Mouse (Mus musculus) kidney, postnatal 0 days (tissue): ENCODE data around the gene Rgs3. TPM values are rescaled to one million over a fixed set of nuclear protein-coding genes. Genes with fewer than 3 reads are reported as not detected.
A peak's percentile ranks its signal among the peaks of the same experiment; 100 is the strongest.

ENCODE experiments used
- ATAC-seq: fragments of 200-750 bp; cut with Nextera tagmentation; replicated peaks from 2 replicates; pipeline ENCODE4 v1.8.0; 2017; ENCODE audit warnings: low read depth, moderate number of reproducible peaks, moderate TSS enrichment, moderate library complexity; ENCODE audit not compliant: low FRiP score
- DNase-seq: peaks from one replicate; pipeline ENCODE4 v3.0.0-alpha.2; 2016; ENCODE audit warnings: low spot score
- H3K27ac ChIP-seq: fragments of 300-500 bp; sonication (generic); 2 replicates; pipeline ENCODE4 v1.5.1; 2014; ENCODE audit warnings: mild to moderate bottlenecking
- H3K27me3 ChIP-seq: fragments of 300-500 bp; sonication (generic); 2 replicates; pipeline ENCODE4 v1.6.1; 2014; ENCODE audit warnings: low read length, mixed read lengths; ENCODE audit not compliant: insufficient read depth
- H3K36me3 ChIP-seq: fragments of 300-500 bp; sonication (generic); 2 replicates; pipeline ENCODE4 v1.6.1; 2014; ENCODE audit warnings: low read length, mixed read lengths; ENCODE audit not compliant: insufficient read depth
- H3K4me1 ChIP-seq: fragments of 300-500 bp; sonication (generic); replicated peaks from 2 replicates; pipeline ENCODE4 v1.6.1; 2014; ENCODE audit warnings: antibody characterized with exemption, low read length, mixed read lengths; ENCODE audit not compliant: insufficient read depth
- H3K4me2 ChIP-seq: fragments of 300-500 bp; sonication (generic); 2 replicates; pipeline ENCODE4 v1.6.1; 2014; ENCODE audit warnings: mild to moderate bottlenecking, low read length, moderate library complexity, mixed read lengths
- H3K4me3 ChIP-seq: fragments of 300-500 bp; sonication (generic); replicated peaks from 2 replicates; pipeline ENCODE4 v1.5.1; 2014; ENCODE audit warnings: low read depth, low read length
- H3K9ac ChIP-seq: fragments of 300-500 bp; sonication (generic); 2 replicates; pipeline ENCODE4 v1.6.1; 2014; ENCODE audit warnings: low read depth, low read length
- H3K9me3 ChIP-seq: fragments of 300-500 bp; sonication (generic); replicated peaks from 2 replicates; pipeline ENCODE4 v1.6.1; 2016; ENCODE audit warnings: low read length, inconsistent platforms, mixed read lengths
- CTCF ChIP-seq: IDR thresholded peaks from 2 replicates; pipeline ENCODE4 v1.5.1; 2016; ENCODE audit warnings: antibody characterized with exemption, low read depth, mild to moderate bottlenecking, moderate library complexity
- WGBS: fragments of 180-500 bp; shearing (Covaris S2); extraction: QIAGEN DNeasy Blood & Tissue Kit; methylation state at CpG from one replicate; pipeline ENCODE4 v1.1.7; 2014; 5-methylcytosine and 5-hydroxymethylcytosine counted together
- polyA plus RNA-seq: library from polyadenylated mRNA; unstranded; fragments of >200 nt; fragmentation: Nextera tagmentation; extraction: Ambion mirVana; gene quantifications from 2 replicates; pipeline ENCODE4 v1.2.1, GENCODE M21; 2015

The Rgs3 gene
- polyA plus RNA-seq, 1 experiment from 2014 or later: 41.4 TPM

DNA sequence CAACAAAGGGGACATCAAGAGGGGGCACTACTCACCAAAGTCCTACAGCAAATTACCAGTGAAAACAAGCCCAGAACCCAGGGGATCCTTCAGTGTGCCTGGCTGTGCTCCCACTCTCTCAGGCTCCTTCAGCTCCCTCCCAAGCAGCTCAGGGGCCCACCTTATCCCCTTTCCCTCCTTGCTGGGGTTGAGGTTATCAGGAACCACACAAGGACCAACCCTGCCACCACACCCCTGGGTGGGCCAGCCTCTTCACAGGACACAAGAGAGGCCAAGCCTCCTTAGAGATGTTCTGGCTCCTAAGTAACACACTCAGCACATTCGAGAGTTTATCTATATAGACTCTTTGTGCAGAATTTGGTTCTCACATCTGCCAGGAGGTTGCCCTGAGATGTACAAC lies 43.1 kb upstream of the Rgs3 start:
- no peak overlapping the region for H3K4me3 ChIP-seq
- H3K9ac ChIP-seq: no peak overlapping the region
- H3K36me3 ChIP-seq: peaks cover 14% of the 10 kb centered on the region
- peak overlapping the region; percentile 81 for H3K27ac ChIP-seq
- no peak for TF ChIP-seq CTCF
- ATAC-seq (no peak), DNase-seq (no peak)
- WGBS: 85% methylated on average over 1 of the region's 1 CpGs
- H3K4me1 ChIP-seq: peaks cover 38% of the 10 kb centered on the region
- no peak overlapping the region for H3K4me2 ChIP-seq
- no peaks in the 10 kb centered on the region for H3K9me3 ChIP-seq
- H3K27me3 ChIP-seq: no peaks in the 10 kb centered on the region

DNA sequence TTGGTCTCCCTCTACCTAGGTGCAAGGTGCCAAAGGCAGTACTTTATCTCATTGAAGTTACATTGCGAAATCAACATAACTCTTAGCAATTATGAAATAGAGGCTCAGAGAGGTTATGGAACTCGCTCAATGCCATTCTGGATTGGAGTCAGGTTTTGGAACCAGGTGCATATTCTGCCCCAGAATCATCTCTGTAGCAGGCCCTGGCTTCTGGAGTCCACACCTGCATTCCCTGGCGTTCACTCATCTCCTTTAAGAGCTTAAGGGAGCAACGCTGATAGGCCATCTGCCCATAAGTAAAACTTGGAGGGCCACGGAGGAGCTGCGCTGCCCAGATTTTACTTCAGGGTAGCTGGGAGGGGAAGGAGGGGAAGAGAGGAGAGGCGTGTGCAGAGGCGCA lies 42.6 kb upstream of the Rgs3 start:
- no peak for ATAC-seq
- no peak for DNase-seq
- H3K4me2 ChIP-seq: no peak overlapping the region
- 86% methylated on average over 8 of the region's 8 CpGs for WGBS
- no peak overlapping the region for H3K9ac ChIP-seq
- no peak overlapping the region for H3K4me3 ChIP-seq
- no peak for TF ChIP-seq CTCF
- H3K36me3 ChIP-seq: peaks cover 10% of the 10 kb centered on the region
- peak overlapping the region; percentile 90 for H3K27ac ChIP-seq
- no peaks in the 10 kb centered on the region for H3K27me3 ChIP-seq
- peaks cover 38% of the 10 kb centered on the region for H3K4me1 ChIP-seq
- no peaks in the 10 kb centered on the region for H3K9me3 ChIP-seq

DNA sequence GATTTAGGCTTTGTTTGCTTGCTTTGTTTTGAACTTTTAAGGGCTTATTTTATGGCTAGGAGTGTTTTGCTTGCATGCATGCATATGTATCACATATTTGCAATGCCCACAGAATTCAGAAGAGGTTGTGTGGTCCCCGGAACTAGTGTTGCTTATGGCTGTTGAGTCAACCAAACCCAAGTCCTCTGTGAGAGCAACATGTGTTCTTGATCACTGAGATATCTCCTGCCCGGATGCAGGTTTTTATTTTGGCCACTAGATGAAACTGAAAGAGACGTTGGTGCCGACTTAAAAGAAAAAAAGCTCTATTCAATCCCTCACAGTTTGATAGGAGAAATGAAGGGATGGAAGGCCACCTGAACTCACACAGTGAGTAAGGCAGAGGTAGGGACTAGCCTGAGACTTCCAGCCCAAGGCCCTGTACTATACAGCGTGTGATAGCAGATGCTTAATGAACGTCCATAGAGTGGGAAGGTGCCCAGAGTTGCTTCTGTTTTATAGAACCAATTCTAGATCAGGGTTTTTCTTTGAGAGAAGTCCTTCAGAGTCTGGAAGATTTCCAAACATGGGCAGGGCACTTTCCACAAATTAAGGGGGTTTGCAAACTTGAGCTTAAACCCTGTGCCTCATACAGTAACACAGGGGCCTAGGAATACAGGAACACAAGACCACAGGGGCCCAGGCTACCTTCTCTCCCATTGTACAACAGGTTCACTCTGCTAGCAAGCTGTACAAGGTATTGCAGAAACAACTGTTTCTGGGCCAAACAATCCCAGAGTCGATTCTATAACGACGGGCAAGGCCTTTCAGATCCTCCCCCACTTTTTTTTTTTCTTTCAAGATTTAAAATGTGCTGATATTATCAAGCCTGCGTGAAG lies 41.9 kb upstream of the Rgs3 start:
- 58% methylated on average over 10 of the region's 10 CpGs for WGBS
- DNase-seq: no peak
- peak overlapping the region; percentile 88 for H3K4me2 ChIP-seq
- peak overlapping the region; percentile 83; the same call in 1 of the 2 replicates for H3K4me3 ChIP-seq
- H3K9ac ChIP-seq: peak overlapping the region; percentile 78; the same call in 1 of the 2 replicates
- H3K27me3 ChIP-seq: no peaks in the 10 kb centered on the region
- H3K27ac ChIP-seq: peak overlapping the region; percentile 90; the same call in 1 of the 2 replicates
- peaks cover 7% of the 10 kb centered on the region; the same call in 1 of the 2 replicates for H3K36me3 ChIP-seq
- ATAC-seq: no peak
- no peaks in the 10 kb centered on the region for H3K9me3 ChIP-seq
- peaks cover 38% of the 10 kb centered on the region for H3K4me1 ChIP-seq
- no peak for TF ChIP-seq CTCF

DNA sequence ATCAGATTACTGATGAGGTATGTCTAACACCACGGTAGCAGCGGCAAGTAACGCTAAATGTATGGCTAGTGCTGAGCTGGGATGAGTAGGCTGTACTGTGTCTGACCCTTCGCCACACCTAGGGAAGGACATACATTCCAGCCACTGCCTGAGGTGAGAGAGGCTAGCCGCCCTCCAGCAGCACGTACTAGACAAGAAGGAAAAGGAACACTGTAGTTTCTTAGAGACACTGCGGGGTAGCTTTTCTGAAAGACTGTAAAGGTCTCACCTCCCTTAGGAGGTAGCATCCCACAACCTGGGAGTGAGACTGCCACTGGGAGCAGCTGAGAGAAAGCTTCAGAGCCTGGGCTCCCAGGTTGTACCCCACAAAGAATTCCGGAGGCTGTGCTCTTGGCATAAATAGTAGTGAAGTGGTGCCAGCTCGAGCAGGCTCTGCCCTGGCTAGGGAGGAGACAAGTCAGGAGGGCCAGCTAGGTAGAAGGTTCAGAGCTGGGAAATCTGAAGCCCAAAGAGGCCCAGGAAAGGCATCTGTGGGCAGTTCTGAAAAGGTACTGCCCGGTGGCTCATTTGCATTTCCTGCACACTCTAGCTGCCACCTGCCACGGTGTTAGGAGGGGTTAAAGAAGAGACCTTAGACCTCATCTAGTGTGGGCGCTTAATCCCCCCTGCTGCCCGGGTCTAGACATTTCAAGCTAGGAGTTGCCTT lies 41.1 kb upstream of the Rgs3 start:
- DNase-seq (no peak), ATAC-seq (peak; percentile 17; the same call in 1 of the 2 replicates)
- peaks cover 38% of the 10 kb centered on the region for H3K4me1 ChIP-seq
- no peaks in the 10 kb centered on the region for H3K36me3 ChIP-seq
- H3K9ac ChIP-seq: peak overlapping the region; percentile 78
- H3K27ac ChIP-seq: peak overlapping the region; percentile 90
- H3K27me3 ChIP-seq: no peaks in the 10 kb centered on the region
- peak; percentile 16; the same call in 1 of the 2 replicates for TF ChIP-seq CTCF
- no peaks in the 10 kb centered on the region for H3K9me3 ChIP-seq
- 29% methylated on average over 13 of the region's 13 CpGs for WGBS
- peak overlapping the region; percentile 88 for H3K4me2 ChIP-seq
- H3K4me3 ChIP-seq: peak overlapping the region; percentile 83

DNA sequence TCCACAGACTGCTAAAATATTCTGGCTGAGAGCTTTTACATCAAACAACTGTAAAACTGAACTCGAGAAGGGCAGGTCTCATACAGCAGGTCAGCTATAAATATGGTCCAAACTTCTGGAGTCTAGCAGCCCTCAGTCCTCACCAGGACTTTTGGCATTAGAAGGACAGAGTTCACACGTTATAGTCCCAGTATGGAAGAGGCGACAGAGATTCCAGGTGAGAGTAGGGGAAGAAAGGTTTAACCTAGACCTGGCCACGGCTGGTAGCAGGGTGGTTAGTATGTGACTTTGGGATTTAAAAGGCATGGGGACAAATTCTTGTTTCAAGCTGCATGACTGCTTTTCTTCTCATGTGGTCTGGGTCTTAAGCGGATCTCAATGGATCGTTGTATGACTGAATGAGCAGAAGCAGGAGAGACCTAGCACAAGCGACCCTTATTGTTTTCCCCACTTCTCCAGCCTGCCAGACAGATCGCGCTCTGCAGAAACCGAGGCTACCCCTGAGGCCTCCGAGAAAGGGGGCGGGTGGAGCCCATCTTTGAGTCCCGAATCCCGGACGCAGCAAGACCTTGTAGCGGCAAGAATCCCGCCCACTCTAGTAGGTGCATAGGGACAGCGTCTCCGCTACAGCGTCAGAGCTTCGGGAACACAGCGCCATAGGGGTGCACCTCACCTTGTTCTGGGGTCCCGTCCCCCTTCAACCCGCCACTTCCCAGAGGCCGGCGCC lies 40.4 kb upstream of the Rgs3 start:
- ATAC-seq: peak; percentile 60
- no peak for TF ChIP-seq CTCF

DNA sequence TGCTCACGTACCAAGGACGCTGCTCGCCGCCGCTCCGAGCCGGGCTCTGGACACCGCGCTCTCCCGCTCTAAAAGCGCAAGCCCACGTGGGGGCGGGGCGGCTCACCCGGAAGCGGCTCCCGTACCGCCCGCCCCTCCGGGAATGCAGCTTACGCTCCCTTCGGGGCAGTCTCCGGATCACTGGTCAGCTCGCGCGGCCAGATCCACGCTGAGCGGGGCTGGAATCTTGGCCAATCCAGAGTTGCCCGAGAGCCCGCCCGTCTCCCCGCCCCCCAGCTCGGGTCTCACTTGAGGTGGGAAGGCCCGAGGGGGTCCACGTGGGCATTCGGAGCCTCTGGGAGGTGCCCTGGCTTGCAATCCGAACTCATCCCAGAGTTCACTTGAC lies 39.8 kb upstream of the Rgs3 start, which contains the start of gene Alad:
Gene Alad (minus strand): TSS at position 70 of the 385 bp plus-strand sequence.
- under 1% methylated on average over 36 of the region's 37 CpGs for WGBS
- Histone ChIP-seq H3K4me3 (peak within 1 kb of the TSS; percentile 83), H3K4me2 (peak within 1 kb of the TSS; percentile 88), H3K36me3 (no peaks in the 10 kb centered on the region), H3K4me1 (peaks cover 44% of the 10 kb centered on the region), H3K27ac (peak within 1 kb of the TSS; percentile 90), H3K27me3 (no peaks in the 10 kb centered on the region), H3K9me3 (no peaks in the 10 kb centered on the region), H3K9ac (peak within 1 kb of the TSS; percentile 78)
- ATAC-seq: peak; percentile 95
- no peak for TF ChIP-seq CTCF
- DNase-seq: peak; percentile 94

More for the DNA sequence above, 40.4 kb upstream of the Rgs3 start:
- peak; percentile 40 for DNase-seq
- H3K4me2 ChIP-seq: peak overlapping the region; percentile 88
- H3K9me3 ChIP-seq: no peaks in the 10 kb centered on the region
- peaks cover 42% of the 10 kb centered on the region for H3K4me1 ChIP-seq
- no peaks in the 10 kb centered on the region for H3K27me3 ChIP-seq
- WGBS: under 1% methylated on average over 26 of the region's 26 CpGs
- H3K27ac ChIP-seq: peak overlapping the region; percentile 90
- peak overlapping the region; percentile 78 for H3K9ac ChIP-seq
- H3K36me3 ChIP-seq: no peaks in the 10 kb centered on the region
- H3K4me3 ChIP-seq: peak overlapping the region; percentile 83
